ENCODE assay signal across 8 mouse cellular contexts in genomic region chr4:95053041-95053790, GRCm38 (mm10). TPM values are rescaled to one million over a fixed set of nuclear protein-coding genes. Genes with fewer than 3 reads are reported as not detected.
DNase-seq lines count a peak whose midpoint lies in the region; ATAC-seq and TF ChIP-seq lines count a peak whose summit lies in the region.

No protein-coding gene starts in this region.

- peak; percentile 72 for DNase-seq in MEL-GATA-1-ER (ENCODE audit: extremely low read depth, low read depth)
- peak; percentile 93 to 94 for DNase-seq in cerebellum, adult 2 months
- peak; percentile 92 for DNase-seq in forebrain, postnatal 0 days
- DNase-seq in heart, postnatal 4 days, result peak; percentile 94
- peak; percentile 91 to 96 for DNase-seq in layer of hippocampus, adult 2 months (ENCODE audit: low spot score in 2 of 2)
- peak; percentile 89 for DNase-seq in lung, adult 2 months
- peak; percentile 88 for DNase-seq in testis, postnatal 10 days (ENCODE audit: low spot score)

- TF ChIP-seq POLR2A in cerebellum, adult 2 months (IDR thresholded peaks at IDR 0.05; ENCODE audit: borderline replicate concordance, insufficient read depth, low read length), result peak; percentile 8; the same call in 1 of the 2 replicates
- TF ChIP-seq POLR2A in lung, adult 2 months (IDR thresholded peaks at IDR 0.05; ENCODE audit: borderline replicate concordance, extremely low read depth, low read depth, low read length), result peak; percentile 98

- peak; percentile 42 for ATAC-seq in forebrain, postnatal 0 days
- ATAC-seq in neural tube, embryonic 15.5 days (ENCODE audit: low FRiP score), result peak; percentile 42

- H3K27me3 ChIP-seq in cerebellum, adult 2 months (ENCODE audit: control insufficient read depth, insufficient read depth, low read length), result no peaks in the 10 kb centered on the region
- no peaks in the 10 kb centered on the region for H3K27me3 ChIP-seq in forebrain, postnatal 0 days (ENCODE audit: insufficient read depth, low read length)
- H3K27me3 ChIP-seq in neural tube, embryonic 15.5 days (replicated peaks), result no peaks in the 10 kb centered on the region

- H3K9me3 ChIP-seq in forebrain, postnatal 0 days (ENCODE audit: low read length), result no peaks in the 10 kb centered on the region
- H3K9me3 ChIP-seq in neural tube, embryonic 15.5 days (replicated peaks), result no peaks in the 10 kb centered on the region

- H3K36me3 ChIP-seq in forebrain, postnatal 0 days (ENCODE audit: insufficient read depth), result no peaks in the 10 kb centered on the region
- no peaks in the 10 kb centered on the region for H3K36me3 ChIP-seq in neural tube, embryonic 15.5 days

- H3K4me3 ChIP-seq in cerebellum, adult 2 months (replicated peaks; ENCODE audit: insufficient read depth, low read depth, low read length), result peak overlapping the region; percentile 70
- H3K4me3 ChIP-seq in forebrain, postnatal 0 days (ENCODE audit: low read depth, low read length), result peak overlapping the region; percentile 73
- peak overlapping the region; percentile 84 for H3K4me3 ChIP-seq in layer of hippocampus, adult 2 months
- peak overlapping the region; percentile 70 for H3K4me3 ChIP-seq in lung, adult 2 months (replicated peaks; ENCODE audit: extremely low read depth, low read depth, low read length)
- peak overlapping the region; percentile 63 for H3K4me3 ChIP-seq in neural tube, embryonic 15.5 days (replicated peaks)

- peak overlapping the region; percentile 74 for H3K4me2 ChIP-seq in forebrain, postnatal 0 days (ENCODE audit: low read depth)
- peak overlapping the region; percentile 90 for H3K4me2 ChIP-seq in neural tube, embryonic 15.5 days

- H3K27ac ChIP-seq in cerebellum, adult 2 months (ENCODE audit: insufficient read depth, low read length), result peak overlapping the region; percentile 89
- peak overlapping the region; percentile 95 for H3K27ac ChIP-seq in forebrain, postnatal 0 days (ENCODE audit: low read depth, low read length)
- H3K27ac ChIP-seq in layer of hippocampus, adult 2 months, result peak overlapping the region; percentile 99
- peak overlapping the region; percentile 97 for H3K27ac ChIP-seq in neural tube, embryonic 15.5 days (replicated peaks)

- peak overlapping the region; percentile 68 for H3K9ac ChIP-seq in forebrain, postnatal 0 days
- H3K9ac ChIP-seq in neural tube, embryonic 15.5 days (replicated peaks), result peak overlapping the region; percentile 74

- peak; percentile 79 for TF ChIP-seq CTCF in cerebellum, adult 2 months (IDR thresholded peaks at IDR 0.05; ENCODE audit: borderline replicate concordance, insufficient read depth, low read depth, low read length)
- peak; percentile 85 for TF ChIP-seq CTCF in forebrain, postnatal 0 days (IDR thresholded peaks at IDR 0.05; ENCODE audit: low read depth)
- TF ChIP-seq CTCF in layer of hippocampus, adult 2 months (conservative IDR thresholded peaks at IDR 0.05), result peak; percentile 95
- peak; percentile 83 for TF ChIP-seq CTCF in lung, adult 2 months (IDR thresholded peaks at IDR 0.05; ENCODE audit: insufficient read depth, low read length)

- H3K4me1 ChIP-seq in cerebellum, adult 2 months (ENCODE audit: control insufficient read depth, insufficient read depth, low read length), result no peaks in the 10 kb centered on the region; the same call in 1 of the 2 replicates
- peaks cover 13% of the 10 kb centered on the region; the same call in 1 of the 2 replicates for H3K4me1 ChIP-seq in forebrain, postnatal 0 days (ENCODE audit: insufficient read depth)
- H3K4me1 ChIP-seq in lung, adult 2 months (ENCODE audit: control insufficient read depth, insufficient read depth, low read length), result peaks cover 4% of the 10 kb centered on the region; the same call in 1 of the 2 replicates
- peaks cover 43% of the 10 kb centered on the region for H3K4me1 ChIP-seq in neural tube, embryonic 15.5 days

- WGBS in cerebellum, adult 2 months, result under 1% methylated on average over 29 of the region's 29 CpGs
- 2% methylated on average over 29 of the region's 29 CpGs for WGBS in forebrain, postnatal 0 days
- WGBS in lung, adult 2 months, result under 1% methylated on average over 29 of the region's 29 CpGs
- under 1% methylated on average over 29 of the region's 29 CpGs for WGBS in neural tube, embryonic 15.5 days

RNA-seq across cellular contexts. Expression of gene Jun, which starts 1.2 kb away (rescaled TPM):
- polyA plus RNA-seq in cerebellum, adult 2 months (2012; rRNA removed), result 50.8 and 59.7 TPM in 2 replicates
- 39.3 and 42.9 TPM in 2 replicates for total RNA-seq in forebrain, postnatal 0 days (2014; rRNA removed)
- 47.0 and 50.1 TPM in 2 replicates for polyA plus RNA-seq in forebrain, postnatal 0 days (2015; fragmentation: Nextera tagmentation; extraction: Ambion mirVana)
- total RNA-seq in heart, postnatal 4 days (2021), result 10 to 100 TPM; 61.6 to 69.6 TPM
- 100 to 1,000 TPM in 1 of 2 experiments, 10 to 100 TPM in 1; 98.7 to 101 TPM for total RNA-seq in layer of hippocampus, adult 2 months (2021)
- polyA plus RNA-seq in lung, adult 2 months (2012; rRNA removed), result 176 and 282 TPM in 2 replicates
- polyA plus RNA-seq in neural tube, embryonic 15.5 days (2015; fragmentation: Nextera tagmentation; extraction: Ambion mirVana), result 73.8 and 75.5 TPM in 2 replicates

Comparison
In these comparisons a context has a peak if more than half of its experiments do, and no peak if none do; other contexts are left out.
1. Peak in every context shown above with its lines: DNase-seq, ATAC-seq, H3K4me3 ChIP-seq and H3K27ac ChIP-seq.